Comparison of ENCODE assay signal across 10 mouse cellular contexts in the genomic region with DNA sequence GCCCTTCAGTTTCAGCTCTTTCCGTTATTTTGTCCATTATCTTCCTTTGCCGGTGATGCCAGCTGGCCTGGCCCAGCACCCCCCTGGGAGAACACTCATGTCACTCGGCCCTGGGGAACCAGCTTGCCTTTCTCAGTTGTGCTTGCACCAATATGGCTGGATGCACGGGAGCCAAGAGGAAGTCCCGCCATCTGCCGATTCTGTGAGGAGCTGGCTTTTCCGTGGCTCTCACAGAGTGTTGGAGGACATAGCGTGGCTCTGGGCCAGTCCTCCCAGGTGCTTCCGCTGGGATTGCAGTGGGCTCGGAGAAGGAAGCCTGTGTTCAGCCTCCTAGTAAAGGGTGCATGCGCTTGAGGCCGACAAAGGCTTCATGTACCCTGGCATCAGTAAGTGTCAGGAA. TPM values are rescaled to one million over a fixed set of nuclear protein-coding genes. Genes with fewer than 3 reads are reported as not detected.
DNase-seq lines count a peak whose midpoint lies in the region; ATAC-seq and TF ChIP-seq lines count a peak whose summit lies in the region.
"Had no signal": no experiment of that assay in that cellular context is flagged by ENCODE, and none has a peak within 500 bp of the region (broad histone marks: within the 10 kb centered on the region; RNA-seq: fewer than 3 reads in every experiment).

No protein-coding gene starts in this region.

- TF ChIP-seq CTCF in midbrain, postnatal 0 days (IDR thresholded peaks at IDR 0.05), result no peak

- ATAC-seq in forebrain, embryonic 13.5 days, result peak; percentile 85
- no peak for ATAC-seq in forebrain, embryonic 12.5 days (ENCODE audit: low FRiP score)
- peak; percentile 56; the same call in 1 of the 2 replicates for ATAC-seq in midbrain, postnatal 0 days (ENCODE audit: low FRiP score)

- H3K27ac ChIP-seq in forebrain, embryonic 13.5 days, result no peak overlapping the region
- no peak overlapping the region for H3K27ac ChIP-seq in forebrain, embryonic 12.5 days
- H3K27ac ChIP-seq in midbrain, postnatal 0 days (ENCODE audit: low read depth, low read length), result no peak overlapping the region
- H3K27ac ChIP-seq: limb, embryonic 15.5 days; neural tube, embryonic 12.5 days had no signal

- H3K27me3 ChIP-seq in forebrain, embryonic 13.5 days, result no peaks in the 10 kb centered on the region
- H3K27me3 ChIP-seq in forebrain, embryonic 12.5 days, result no peaks in the 10 kb centered on the region
- H3K27me3 ChIP-seq in midbrain, postnatal 0 days (ENCODE audit: insufficient read depth, low read length), result no peaks in the 10 kb centered on the region
- H3K27me3 ChIP-seq: limb, embryonic 15.5 days; neural tube, embryonic 12.5 days had no signal

- no peaks in the 10 kb centered on the region for H3K36me3 ChIP-seq in forebrain, embryonic 13.5 days (ENCODE audit: poor library complexity, severe bottlenecking)
- H3K36me3 ChIP-seq in forebrain, embryonic 12.5 days (replicated peaks), result no peaks in the 10 kb centered on the region
- no peaks in the 10 kb centered on the region for H3K36me3 ChIP-seq in midbrain, postnatal 0 days (ENCODE audit: insufficient read depth, low read length)
- H3K36me3 ChIP-seq: limb, embryonic 15.5 days; neural tube, embryonic 12.5 days had no signal

- H3K9ac ChIP-seq in forebrain, embryonic 13.5 days, result no peak overlapping the region; the same call in 1 of the 2 replicates
- no peak overlapping the region for H3K9ac ChIP-seq in forebrain, embryonic 12.5 days
- H3K9ac ChIP-seq in midbrain, postnatal 0 days (replicated peaks; ENCODE audit: low read length, poor library complexity, severe bottlenecking), result no peak overlapping the region
- H3K9ac ChIP-seq: limb, embryonic 15.5 days; neural tube, embryonic 12.5 days had no signal

- no peak overlapping the region for H3K4me3 ChIP-seq in forebrain, embryonic 13.5 days
- no peak overlapping the region for H3K4me3 ChIP-seq in forebrain, embryonic 12.5 days (replicated peaks)
- H3K4me3 ChIP-seq in midbrain, postnatal 0 days (ENCODE audit: low read depth, low read length), result no peak overlapping the region
- H3K4me3 ChIP-seq: limb, embryonic 15.5 days; neural tube, embryonic 12.5 days had no signal

- no peak overlapping the region; the same call in 1 of the 2 replicates for H3K4me2 ChIP-seq in forebrain, embryonic 13.5 days
- H3K4me2 ChIP-seq in forebrain, embryonic 12.5 days, result no peak overlapping the region
- H3K4me2 ChIP-seq in midbrain, postnatal 0 days (ENCODE audit: low read depth, low read length, poor library complexity, severe bottlenecking), result no peak overlapping the region
- H3K4me2 ChIP-seq: limb, embryonic 15.5 days; neural tube, embryonic 12.5 days had no signal

- 70% methylated on average over 12 of the region's 12 CpGs for WGBS in forebrain, embryonic 13.5 days
- 83% methylated on average over 12 of the region's 12 CpGs for WGBS in forebrain, embryonic 12.5 days
- 75% methylated on average over 12 of the region's 12 CpGs for WGBS in midbrain, postnatal 0 days

- no peaks in the 10 kb centered on the region for H3K9me3 ChIP-seq in forebrain, embryonic 13.5 days (replicated peaks)
- no peaks in the 10 kb centered on the region for H3K9me3 ChIP-seq in forebrain, embryonic 12.5 days
- no peaks in the 10 kb centered on the region for H3K9me3 ChIP-seq in midbrain, postnatal 0 days (ENCODE audit: low read length)
- H3K9me3 ChIP-seq: limb, embryonic 15.5 days; neural tube, embryonic 12.5 days had no signal

- DNase-seq in cerebellum, postnatal 25 days, result peak; percentile 97 to 99
- peak; percentile 83 for DNase-seq in layer of hippocampus, adult 11-12 months (ENCODE audit: low spot score)
- DNase-seq in midbrain, postnatal 0 days (ENCODE audit: low spot score), result peak; percentile 87
- no peak for DNase-seq in thymus, postnatal 0 days (ENCODE audit: low spot score)
- DNase-seq in liver, result no peak
- no peak for DNase-seq in kidney, adult 8-10 months

- H3K4me1 ChIP-seq in forebrain, embryonic 13.5 days, result peaks cover 14% of the 10 kb centered on the region; the same call in 1 of the 2 replicates
- H3K4me1 ChIP-seq in forebrain, embryonic 12.5 days, result 0 out of 2 replicates have a peak, but pooled peaks cover 7% of the 10 kb centered on the region
- no peaks in the 10 kb centered on the region for H3K4me1 ChIP-seq in midbrain, postnatal 0 days (ENCODE audit: insufficient read depth, low read length)
- H3K4me1 ChIP-seq: neural tube, embryonic 12.5 days had no signal

RNA-seq across cellular contexts. Expression of a gene that starts 36.0 kb away (rescaled TPM):
- polyA plus RNA-seq in forebrain, embryonic 13.5 days (2015; fragmentation: Nextera tagmentation; extraction: Ambion mirVana), result 54.2 and 61.3 TPM in 2 replicates
- polyA plus RNA-seq in forebrain, embryonic 12.5 days (2016; fragmentation: Nextera tagmentation; extraction: Ambion mirVana), result 88.7 and 89.2 TPM in 2 replicates
- 26.3 and 35.4 TPM in 2 replicates for total RNA-seq in midbrain, postnatal 0 days (2014; rRNA removed)
- polyA plus RNA-seq in midbrain, postnatal 0 days (2015; fragmentation: Nextera tagmentation; extraction: Ambion mirVana), result 13.0 and 15.8 TPM in 2 replicates
- polyA plus RNA-seq in thymus, postnatal 0 days (2015; fragmentation: Nextera tagmentation; extraction: Ambion mirVana), result 4.7 and 5.6 TPM in 2 replicates

Comparison
In these comparisons a context has a peak if more than half of its experiments do, and no peak if none do; other contexts are left out.
1. DNase-seq: peak in cerebellum, postnatal 25 days (2 of 2), layer of hippocampus, adult 11-12 months (single experiment) and midbrain, postnatal 0 days (single experiment); none in thymus, postnatal 0 days (single experiment), liver (single experiment) and kidney, adult 8-10 months (0 of 2).